Mouse (Mus musculus): ENCODE measurements around the gene Fbxo48. TPM values are rescaled to one million over a fixed set of nuclear protein-coding genes. Genes with fewer than 3 reads are reported as not detected.

Gene Fbxo48
- total and polyA plus RNA-seq, 3 experiments, result 0.18 to 0.37 (median 0.30) TPM

DNA sequence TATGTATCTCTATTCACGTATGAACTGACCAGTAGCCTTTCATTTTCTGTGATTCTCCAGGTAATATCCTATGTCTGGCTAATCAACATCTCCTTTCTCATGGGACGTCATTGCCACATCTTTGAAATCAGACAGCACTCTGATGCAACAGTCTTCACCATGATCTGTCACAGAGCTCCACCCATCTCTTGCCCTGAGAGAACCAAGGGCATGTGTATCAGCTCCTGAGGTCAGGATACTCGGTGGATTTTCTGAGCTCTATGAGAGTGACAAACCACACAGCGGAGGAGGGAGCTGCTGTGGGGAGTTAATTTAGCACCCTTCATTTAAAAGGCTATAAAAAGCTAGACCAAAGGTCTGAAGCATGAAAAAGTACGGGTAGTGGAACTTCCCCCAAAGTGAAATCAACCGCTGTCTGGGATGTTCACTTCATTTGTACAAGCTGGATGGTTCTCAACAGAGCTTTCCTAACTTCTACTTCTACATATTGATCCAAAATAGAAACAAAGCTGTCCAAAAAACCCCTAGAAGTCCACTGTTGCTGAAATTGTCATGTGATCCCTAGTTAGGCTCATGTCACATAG lies 36.7 kb downstream of the Fbxo48 start:
- TF ChIP-seq EP300 (IDR thresholded peaks at IDR 0.05; ENCODE audit: insufficient read depth, low read depth, low read length), result no peak
- no peak for TF ChIP-seq CTCF (IDR thresholded peaks at IDR 0.05)
- no peak for TF ChIP-seq POLR2A (IDR thresholded peaks at IDR 0.05; ENCODE audit: insufficient read depth, low read depth, low read length)
- DNase-seq, result no peak
- H3K4me1 ChIP-seq (ENCODE audit: control insufficient read depth, insufficient read depth, low read length), result no peaks in the 10 kb centered on the region
- H3K36me3 ChIP-seq (ENCODE audit: control insufficient read depth, insufficient read depth, low read length), result no peaks in the 10 kb centered on the region
- no peak overlapping the region for H3K27ac ChIP-seq
- no peak overlapping the region for H3K9ac ChIP-seq (ENCODE audit: low read depth, low read length)
- H3K79me2 ChIP-seq (replicated peaks; ENCODE audit: control insufficient read depth, insufficient read depth, low read length), result no peaks in the 10 kb centered on the region
- H3K27me3 ChIP-seq (ENCODE audit: control insufficient read depth, insufficient read depth, low read length), result no peaks in the 10 kb centered on the region
- no peak overlapping the region for H3K4me3 ChIP-seq
- WGBS, result 68% methylated on average over 6 of the region's 6 CpGs
- intact Hi-C loops (cut with DNase I), result no loop called here

DNA sequence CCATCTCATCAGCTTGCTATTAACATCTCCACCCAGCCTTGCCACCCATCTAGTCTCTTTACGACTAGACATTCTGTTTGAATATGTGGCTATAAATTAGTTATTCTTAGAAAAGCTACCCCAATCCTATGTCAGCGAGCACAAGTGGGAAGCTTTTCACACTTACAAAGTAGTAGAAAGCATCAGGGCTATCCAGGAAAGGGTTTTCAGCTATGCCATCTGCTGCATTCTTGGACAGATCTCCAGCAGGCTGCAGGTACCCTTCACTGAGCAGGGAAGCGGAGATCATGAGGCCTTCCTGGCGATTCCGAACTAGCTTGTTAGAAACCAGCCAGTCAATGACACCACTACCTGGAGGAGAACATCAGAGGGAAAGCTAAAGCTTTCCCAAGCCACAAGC lies 38.7 kb downstream of the Fbxo48 start:
- intact Hi-C loops (cut with DNase I), result no loop called here

DNA sequence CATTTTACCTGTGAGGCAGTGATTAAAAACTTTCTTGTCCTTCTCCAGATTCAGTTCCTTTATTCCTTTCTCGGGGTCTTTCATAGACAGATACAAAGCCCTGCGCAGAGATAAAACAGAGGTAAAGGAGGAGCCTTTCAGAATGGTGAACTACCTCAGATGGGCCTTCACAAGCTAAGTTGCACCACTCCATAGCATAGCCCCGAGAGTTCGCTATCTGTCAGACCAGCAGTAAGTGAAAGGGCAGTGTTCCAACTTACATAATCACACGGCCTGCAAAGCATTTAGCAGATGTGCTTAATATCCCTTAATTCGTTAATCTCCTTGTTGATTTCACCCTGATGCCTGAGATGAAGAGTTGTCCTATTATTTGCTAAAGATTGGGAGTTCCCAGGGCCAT lies 41.7 kb downstream of the Fbxo48 start:
- no peak overlapping the region for H3K4me3 ChIP-seq
- H3K27ac ChIP-seq, result no peak overlapping the region
- no peak overlapping the region for H3K9ac ChIP-seq (ENCODE audit: low read depth, low read length)
- TF ChIP-seq EP300 (IDR thresholded peaks at IDR 0.05; ENCODE audit: insufficient read depth, low read depth, low read length) (no peak), POLR2A (IDR thresholded peaks at IDR 0.05; ENCODE audit: insufficient read depth, low read depth, low read length) (no peak), CTCF (IDR thresholded peaks at IDR 0.05) (no peak)
- no peak for DNase-seq
- no peaks in the 10 kb centered on the region for H3K27me3 ChIP-seq (ENCODE audit: control insufficient read depth, insufficient read depth, low read length)
- H3K36me3 ChIP-seq (ENCODE audit: control insufficient read depth, insufficient read depth, low read length), result no peaks in the 10 kb centered on the region
- WGBS, result 64% methylated on average over 6 of the region's 6 CpGs
- H3K79me2 ChIP-seq (replicated peaks; ENCODE audit: control insufficient read depth, insufficient read depth, low read length), result no peaks in the 10 kb centered on the region
- intact Hi-C loops (cut with DNase I), result no loop called here
- H3K4me1 ChIP-seq (ENCODE audit: control insufficient read depth, insufficient read depth, low read length), result no peaks in the 10 kb centered on the region

More for the DNA sequence above, 38.7 kb downstream of the Fbxo48 start:
- Histone ChIP-seq H3K9ac (ENCODE audit: low read depth, low read length) (no peak overlapping the region), H3K27me3 (ENCODE audit: control insufficient read depth, insufficient read depth, low read length) (no peaks in the 10 kb centered on the region), H3K27ac (no peak overlapping the region), H3K4me1 (ENCODE audit: control insufficient read depth, insufficient read depth, low read length) (no peaks in the 10 kb centered on the region), H3K79me2 (replicated peaks; ENCODE audit: control insufficient read depth, insufficient read depth, low read length) (no peaks in the 10 kb centered on the region), H3K36me3 (ENCODE audit: control insufficient read depth, insufficient read depth, low read length) (no peaks in the 10 kb centered on the region), H3K4me3 (no peak overlapping the region)
- DNase-seq, result no peak
- 90% methylated on average over 5 of the region's 5 CpGs for WGBS
- no peak for TF ChIP-seq POLR2A (IDR thresholded peaks at IDR 0.05; ENCODE audit: insufficient read depth, low read depth, low read length)
- TF ChIP-seq CTCF (IDR thresholded peaks at IDR 0.05), result no peak
- TF ChIP-seq EP300 (IDR thresholded peaks at IDR 0.05; ENCODE audit: insufficient read depth, low read depth, low read length), result no peak

DNA sequence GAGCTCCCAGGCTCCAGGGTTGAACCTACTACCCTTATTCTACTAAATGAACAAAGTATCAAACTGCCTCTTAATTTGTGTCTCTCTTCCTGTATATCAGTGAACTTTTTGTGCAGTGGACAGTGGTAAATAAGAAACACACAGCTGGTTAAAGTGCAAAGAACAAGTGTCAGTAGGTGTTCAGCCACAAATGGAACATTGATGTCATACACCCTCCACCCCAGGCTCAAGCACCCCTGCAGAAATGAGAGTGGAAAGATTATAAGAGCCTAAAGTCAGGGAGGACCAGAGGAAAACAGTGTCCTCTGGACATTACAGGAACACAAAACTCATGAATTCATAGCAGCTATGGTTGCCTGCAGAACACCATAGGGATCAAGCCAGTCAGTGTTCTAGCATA lies 45.6 kb downstream of the Fbxo48 start:
- intact Hi-C loops (cut with DNase I), result no loop called here
- Histone ChIP-seq H3K27me3 (ENCODE audit: control insufficient read depth, insufficient read depth, low read length) (no peaks in the 10 kb centered on the region), H3K4me1 (ENCODE audit: control insufficient read depth, insufficient read depth, low read length) (no peaks in the 10 kb centered on the region), H3K27ac (no peak overlapping the region), H3K79me2 (replicated peaks; ENCODE audit: control insufficient read depth, insufficient read depth, low read length) (no peaks in the 10 kb centered on the region), H3K36me3 (ENCODE audit: control insufficient read depth, insufficient read depth, low read length) (no peaks in the 10 kb centered on the region), H3K9ac (ENCODE audit: low read depth, low read length) (no peak overlapping the region), H3K4me3 (no peak overlapping the region)
- no peak for DNase-seq
- TF ChIP-seq CTCF (IDR thresholded peaks at IDR 0.05) (no peak), POLR2A (IDR thresholded peaks at IDR 0.05; ENCODE audit: insufficient read depth, low read depth, low read length) (no peak), EP300 (IDR thresholded peaks at IDR 0.05; ENCODE audit: insufficient read depth, low read depth, low read length) (no peak)

DNA sequence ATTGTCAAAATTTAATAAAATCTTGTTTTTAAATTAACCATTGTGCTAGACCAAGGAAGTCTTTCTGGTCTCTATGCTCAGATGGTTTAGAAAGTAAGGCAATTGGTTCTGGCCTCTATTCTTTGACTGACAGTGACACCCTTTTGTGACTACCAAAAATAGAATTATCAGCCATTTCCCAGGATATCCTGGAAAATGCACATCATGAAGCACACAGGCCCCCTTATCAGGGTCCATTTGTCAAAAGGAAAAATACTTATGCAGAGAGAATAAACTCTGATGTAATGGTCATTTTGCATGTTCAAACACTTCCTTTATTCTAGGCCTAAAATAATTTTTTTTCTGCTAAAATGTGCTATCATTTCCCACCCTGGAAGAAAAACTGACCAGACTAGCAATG lies 46.3 kb downstream of the Fbxo48 start:
- Histone ChIP-seq H3K79me2 (replicated peaks; ENCODE audit: control insufficient read depth, insufficient read depth, low read length) (no peaks in the 10 kb centered on the region), H3K36me3 (ENCODE audit: control insufficient read depth, insufficient read depth, low read length) (no peaks in the 10 kb centered on the region), H3K4me3 (no peak overlapping the region), H3K9ac (ENCODE audit: low read depth, low read length) (no peak overlapping the region), H3K4me1 (ENCODE audit: control insufficient read depth, insufficient read depth, low read length) (no peaks in the 10 kb centered on the region), H3K27ac (no peak overlapping the region), H3K27me3 (ENCODE audit: control insufficient read depth, insufficient read depth, low read length) (no peaks in the 10 kb centered on the region)
- no peak for DNase-seq
- intact Hi-C loops (cut with DNase I), result no loop called here
- no peak for TF ChIP-seq POLR2A (IDR thresholded peaks at IDR 0.05; ENCODE audit: insufficient read depth, low read depth, low read length)

DNA sequence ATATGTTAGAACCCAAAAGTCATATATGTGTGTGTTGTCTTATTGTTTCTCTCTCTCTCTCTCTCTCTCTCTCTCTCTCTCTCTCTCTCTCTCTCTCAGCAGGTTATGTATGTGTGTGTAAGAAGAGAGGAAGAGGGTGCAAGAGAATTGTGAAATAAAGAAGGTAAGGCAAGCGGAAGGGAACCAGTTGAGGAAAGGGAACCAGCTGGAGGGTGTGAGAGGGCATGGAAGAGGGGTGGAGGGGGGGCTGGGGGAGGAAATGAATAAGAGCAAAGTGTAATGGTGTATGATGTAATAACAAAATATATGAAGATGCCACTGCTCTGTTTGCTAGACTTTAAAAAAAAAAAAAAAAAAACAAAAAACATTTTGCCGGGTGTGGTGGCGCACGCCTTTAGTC lies 48.2 kb downstream of the Fbxo48 start:
- H3K27ac ChIP-seq, result no peak overlapping the region
- no peak for DNase-seq
- TF ChIP-seq CTCF (IDR thresholded peaks at IDR 0.05), result no peak
- no peak for TF ChIP-seq POLR2A (IDR thresholded peaks at IDR 0.05; ENCODE audit: insufficient read depth, low read depth, low read length)
- TF ChIP-seq EP300 (IDR thresholded peaks at IDR 0.05; ENCODE audit: insufficient read depth, low read depth, low read length), result no peak
- H3K4me3 ChIP-seq, result no peak overlapping the region
- 87% methylated on average over 4 of the region's 4 CpGs for WGBS
- H3K4me1 ChIP-seq (ENCODE audit: control insufficient read depth, insufficient read depth, low read length), result no peaks in the 10 kb centered on the region
- no peak overlapping the region for H3K9ac ChIP-seq (ENCODE audit: low read depth, low read length)
- no peaks in the 10 kb centered on the region for H3K79me2 ChIP-seq (replicated peaks; ENCODE audit: control insufficient read depth, insufficient read depth, low read length)
- no peaks in the 10 kb centered on the region for H3K36me3 ChIP-seq (ENCODE audit: control insufficient read depth, insufficient read depth, low read length)
- no peaks in the 10 kb centered on the region for H3K27me3 ChIP-seq (ENCODE audit: control insufficient read depth, insufficient read depth, low read length)
- intact Hi-C loops (cut with DNase I), result no loop called here

Measured in heart, adult 2 months (tissue).